Mouse (Mus musculus): ENCODE data around the gene Gba. TPM values are rescaled to one million over a fixed set of nuclear protein-coding genes. Genes with fewer than 3 reads are reported as not detected.

The Gba gene
- polyA plus RNA-seq, 1 experiment from 2014 or later, result 98.5 TPM

DNA sequence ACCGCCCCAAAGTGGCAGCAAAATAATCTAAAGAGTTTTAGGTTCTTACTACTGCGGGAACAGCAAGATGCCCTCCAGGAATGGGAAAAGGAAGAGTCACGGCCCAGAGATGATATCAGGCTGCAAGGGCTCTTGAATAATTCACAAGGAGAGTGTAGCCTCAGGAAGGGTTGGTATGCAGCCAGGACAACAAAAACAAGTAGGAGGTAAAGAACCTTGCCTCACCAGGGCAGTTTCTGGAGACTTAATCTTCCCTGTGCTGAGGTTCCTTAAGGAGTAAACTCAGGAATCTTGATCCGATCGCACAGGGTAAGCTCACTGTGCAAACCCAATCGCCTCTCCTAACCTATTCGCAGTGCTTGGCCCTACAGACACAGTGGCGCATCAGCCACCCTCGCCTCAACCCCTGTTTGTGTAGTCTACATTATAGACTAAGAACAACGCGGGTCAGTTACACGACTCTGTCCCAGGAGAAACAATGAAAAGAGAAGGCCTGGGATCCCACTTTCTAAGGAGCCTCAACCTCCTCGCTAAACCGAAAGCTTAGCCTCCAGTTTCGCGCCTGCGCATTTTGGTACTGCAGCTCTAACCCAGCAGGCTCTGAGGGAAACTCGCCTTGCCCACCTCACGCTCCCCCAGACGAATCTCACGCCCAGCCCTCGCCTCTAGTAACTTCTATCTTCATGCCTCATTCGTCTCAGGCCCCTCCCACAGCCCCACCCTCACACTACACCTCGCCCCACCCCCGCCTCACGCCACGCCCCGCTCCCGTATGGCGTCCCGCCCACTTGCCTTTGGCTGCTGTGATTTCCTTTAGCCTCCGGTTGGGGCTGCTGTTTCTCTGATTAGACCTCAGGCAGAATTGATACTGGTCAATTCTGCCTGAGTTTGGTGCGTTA, 6.5 kb upstream of the Gba start:
- Histone ChIP-seq H3K9me3 (ENCODE audit: control insufficient read depth, low read length) (no peaks in the 10 kb centered on the region), H3K36me3 (ENCODE audit: control insufficient read depth, insufficient read depth, low read length) (no peaks in the 10 kb centered on the region), H3K27me3 (ENCODE audit: control insufficient read depth, insufficient read depth, low read length) (no peaks in the 10 kb centered on the region), H3K4me1 (replicated peaks; ENCODE audit: control insufficient read depth, insufficient read depth) (no peaks in the 10 kb centered on the region), H3K9ac (ENCODE audit: low read length) (peak overlapping the region; percentile 65), H3K4me2 (replicated peaks; ENCODE audit: low read depth) (peak overlapping the region; percentile 64), H3K4me3 (ENCODE audit: low read depth, low read length) (peak overlapping the region; percentile 45), H3K27ac (replicated peaks) (peak overlapping the region; percentile 86)
- ATAC-seq (ENCODE audit: low FRiP score, low TSS enrichment) (peak; percentile 96), DNase-seq (ENCODE audit: low spot score) (peak; percentile 97)
- WGBS, result 7% methylated on average over 33 of the region's 33 CpGs
- TF ChIP-seq CTCF (IDR thresholded peaks at IDR 0.05; ENCODE audit: low read depth) (peak; percentile 78), EP300 (optimal IDR thresholded peaks at IDR 0.05) (no peak)

DNA sequence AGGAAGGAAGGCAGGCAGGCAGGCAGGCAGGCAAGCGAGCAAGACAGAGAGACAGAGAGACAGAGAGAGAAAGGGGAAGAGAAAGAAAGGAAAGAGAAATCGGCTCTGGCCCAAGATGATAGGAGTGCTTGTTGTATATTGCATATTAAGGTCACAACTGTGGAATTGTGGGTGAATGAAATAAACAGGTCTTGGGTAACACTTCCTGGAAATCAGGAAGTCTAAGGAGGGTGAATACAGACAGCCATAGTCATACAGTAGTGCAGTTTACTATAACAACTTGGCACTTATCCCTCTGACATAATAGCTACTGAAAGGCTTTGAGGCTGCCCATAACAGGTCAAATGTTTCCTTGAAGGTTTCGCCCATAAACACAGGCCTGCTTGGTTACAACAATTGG, 2.9 kb upstream of the Gba start:
- TF ChIP-seq CTCF (IDR thresholded peaks at IDR 0.05; ENCODE audit: low read depth), result no peak
- no peak for TF ChIP-seq EP300 (optimal IDR thresholded peaks at IDR 0.05)
- H3K36me3 ChIP-seq (ENCODE audit: control insufficient read depth, insufficient read depth, low read length), result no peaks in the 10 kb centered on the region
- no peak overlapping the region for H3K9ac ChIP-seq (ENCODE audit: low read length)
- no peak overlapping the region for H3K27ac ChIP-seq (replicated peaks)
- 76% methylated on average over 3 of the region's 3 CpGs for WGBS
- no peak overlapping the region for H3K4me2 ChIP-seq (replicated peaks; ENCODE audit: low read depth)
- ATAC-seq (ENCODE audit: low FRiP score, low TSS enrichment) (no peak), DNase-seq (ENCODE audit: low spot score) (no peak)
- no peaks in the 10 kb centered on the region for H3K9me3 ChIP-seq (ENCODE audit: control insufficient read depth, low read length)
- H3K27me3 ChIP-seq (ENCODE audit: control insufficient read depth, insufficient read depth, low read length), result no peaks in the 10 kb centered on the region
- 0 out of 2 replicates have a peak, but pooled peaks cover 2% of the 10 kb centered on the region for H3K4me1 ChIP-seq (replicated peaks; ENCODE audit: control insufficient read depth, insufficient read depth)
- H3K4me3 ChIP-seq (ENCODE audit: low read depth, low read length), result no peak overlapping the region

DNA sequence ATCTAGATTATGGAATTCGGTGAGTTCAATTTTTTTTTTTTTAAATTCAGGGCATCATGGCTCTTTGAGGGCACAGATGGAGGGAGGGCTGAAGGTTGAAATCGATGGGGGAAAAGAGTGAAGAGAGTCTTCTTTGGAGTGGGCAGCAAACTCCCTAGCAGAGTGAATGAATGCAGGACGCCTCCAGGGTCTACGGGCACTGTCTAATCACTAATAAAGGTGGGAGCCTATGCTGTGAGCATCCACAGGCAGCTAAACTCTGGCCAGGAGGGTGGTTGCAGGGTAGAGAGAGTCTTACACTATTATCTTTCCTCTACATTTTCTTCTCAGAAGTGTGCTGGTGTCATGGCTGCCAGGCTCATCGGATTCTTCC, 400 bp downstream of the Gba start:
- Histone ChIP-seq H3K9ac (ENCODE audit: low read length) (peak overlapping the region; percentile 68), H3K27ac (replicated peaks) (peak overlapping the region; percentile 56), H3K36me3 (ENCODE audit: control insufficient read depth, insufficient read depth, low read length) (peaks cover 19% of the 10 kb centered on the region), H3K9me3 (ENCODE audit: control insufficient read depth, low read length) (no peaks in the 10 kb centered on the region), H3K27me3 (ENCODE audit: control insufficient read depth, insufficient read depth, low read length) (no peaks in the 10 kb centered on the region), H3K4me1 (replicated peaks; ENCODE audit: control insufficient read depth, insufficient read depth) (0 out of 2 replicates have a peak, but pooled peaks cover 2% of the 10 kb centered on the region), H3K4me3 (ENCODE audit: low read depth, low read length) (peak overlapping the region; percentile 57), H3K4me2 (replicated peaks; ENCODE audit: low read depth) (peak overlapping the region; percentile 64)
- TF ChIP-seq CTCF (IDR thresholded peaks at IDR 0.05; ENCODE audit: low read depth) (no peak), EP300 (optimal IDR thresholded peaks at IDR 0.05) (no peak)
- DNase-seq (ENCODE audit: low spot score) (no peak), ATAC-seq (ENCODE audit: low FRiP score, low TSS enrichment) (peak; percentile 27; the same call in 1 of the 2 replicates)
- 41% methylated on average over 5 of the region's 5 CpGs for WGBS

DNA sequence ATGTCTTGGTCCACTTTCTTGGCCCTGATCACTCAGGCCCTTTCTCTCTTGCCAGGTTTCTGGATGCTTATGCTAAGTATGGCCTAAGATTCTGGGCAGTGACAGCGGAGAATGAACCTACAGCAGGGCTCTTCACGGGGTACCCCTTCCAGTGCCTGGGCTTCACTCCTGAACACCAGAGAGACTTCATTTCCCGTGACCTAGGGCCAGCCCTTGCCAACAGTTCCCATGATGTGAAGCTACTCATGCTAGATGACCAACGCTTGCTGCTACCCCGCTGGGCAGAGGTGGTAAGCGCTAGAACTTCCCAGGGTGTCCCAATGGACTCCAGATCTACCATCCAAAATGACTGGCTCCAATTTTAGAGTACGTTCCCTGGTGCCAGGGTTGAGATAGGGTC, 3.4 kb downstream of the Gba start:
- no peaks in the 10 kb centered on the region for H3K27me3 ChIP-seq (ENCODE audit: control insufficient read depth, insufficient read depth, low read length)
- TF ChIP-seq EP300 (optimal IDR thresholded peaks at IDR 0.05) (no peak), CTCF (IDR thresholded peaks at IDR 0.05; ENCODE audit: low read depth) (no peak)
- H3K4me1 ChIP-seq (replicated peaks; ENCODE audit: control insufficient read depth, insufficient read depth), result 0 out of 2 replicates have a peak, but pooled peaks cover 2% of the 10 kb centered on the region
- ATAC-seq (ENCODE audit: low FRiP score, low TSS enrichment), result no peak
- H3K4me3 ChIP-seq (ENCODE audit: low read depth, low read length), result no peak overlapping the region
- H3K27ac ChIP-seq (replicated peaks), result peak overlapping the region; percentile 49
- 90% methylated on average over 7 of the region's 7 CpGs for WGBS
- no peaks in the 10 kb centered on the region for H3K9me3 ChIP-seq (ENCODE audit: control insufficient read depth, low read length)
- H3K9ac ChIP-seq (ENCODE audit: low read length), result no peak overlapping the region
- H3K4me2 ChIP-seq (replicated peaks; ENCODE audit: low read depth), result no peak overlapping the region
- H3K36me3 ChIP-seq (ENCODE audit: control insufficient read depth, insufficient read depth, low read length), result peaks cover 34% of the 10 kb centered on the region
- no peak for DNase-seq (ENCODE audit: low spot score)

DNA sequence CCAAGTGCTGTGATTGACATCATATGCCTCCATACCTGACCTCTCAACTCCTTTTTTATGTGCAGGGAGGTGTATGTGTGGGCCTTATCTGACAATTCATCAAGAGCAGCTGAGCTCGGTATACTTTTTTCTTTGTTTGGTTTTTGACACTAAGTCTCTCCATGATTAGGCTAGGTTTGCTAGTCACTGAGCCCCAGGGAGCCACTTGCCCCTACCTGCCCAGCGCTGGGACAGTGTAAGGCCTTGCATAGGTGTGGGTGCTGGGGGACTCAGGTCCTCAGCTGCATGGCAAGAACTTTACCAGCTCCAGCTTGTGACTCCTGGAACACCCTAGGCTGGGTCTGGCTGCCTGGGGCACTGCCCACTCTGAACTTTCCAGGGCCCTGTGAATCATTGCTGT, 4.0 kb downstream of the Gba start:
- peak overlapping the region; percentile 76 for H3K27ac ChIP-seq (replicated peaks)
- 69% methylated on average over 2 of the region's 2 CpGs for WGBS
- no peak overlapping the region for H3K9ac ChIP-seq (ENCODE audit: low read length)
- H3K4me2 ChIP-seq (replicated peaks; ENCODE audit: low read depth), result no peak overlapping the region
- H3K27me3 ChIP-seq (ENCODE audit: control insufficient read depth, insufficient read depth, low read length), result no peaks in the 10 kb centered on the region
- peaks cover 34% of the 10 kb centered on the region for H3K36me3 ChIP-seq (ENCODE audit: control insufficient read depth, insufficient read depth, low read length)
- 0 out of 2 replicates have a peak, but pooled peaks cover 2% of the 10 kb centered on the region for H3K4me1 ChIP-seq (replicated peaks; ENCODE audit: control insufficient read depth, insufficient read depth)
- H3K9me3 ChIP-seq (ENCODE audit: control insufficient read depth, low read length), result no peaks in the 10 kb centered on the region
- ATAC-seq (ENCODE audit: low FRiP score, low TSS enrichment), result no peak
- TF ChIP-seq EP300 (optimal IDR thresholded peaks at IDR 0.05), result no peak
- TF ChIP-seq CTCF (IDR thresholded peaks at IDR 0.05; ENCODE audit: low read depth), result no peak
- H3K4me3 ChIP-seq (ENCODE audit: low read depth, low read length), result no peak overlapping the region
- no peak for DNase-seq (ENCODE audit: low spot score)

Data from stomach, postnatal 0 days (tissue).